Comparison of ENCODE assay signal across 14 mouse cellular contexts in the genomic region with DNA sequence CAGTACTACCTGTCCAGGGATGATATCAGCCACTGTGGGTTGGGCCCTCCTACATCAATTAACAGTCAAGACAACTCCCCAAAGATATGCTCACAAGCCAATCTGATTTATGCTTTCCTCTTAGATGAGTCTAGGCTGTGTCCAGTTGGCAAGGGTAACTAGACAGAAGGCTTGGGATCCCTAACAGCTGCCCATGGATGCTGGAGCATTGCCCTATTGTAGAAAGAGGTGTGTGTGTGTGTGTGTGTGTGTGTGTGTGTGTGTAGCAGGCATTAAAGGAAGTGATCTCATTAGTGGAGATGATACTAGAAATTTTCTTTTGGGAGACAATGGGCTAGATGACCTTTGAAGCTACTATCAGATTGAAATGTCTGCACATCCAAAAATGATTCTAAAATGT. TPM values are rescaled to one million over a fixed set of nuclear protein-coding genes. Genes with fewer than 3 reads are reported as not detected.
A peak's percentile ranks its signal among the peaks of the same experiment; 100 is the strongest.
DNase-seq lines count a peak whose midpoint lies in the region.
"Had no signal": no experiment of that assay in that cellular context is flagged by ENCODE, and none has a peak within 500 bp of the region (broad histone marks: within the 10 kb centered on the region; RNA-seq: fewer than 3 reads in every experiment).

No protein-coding gene starts in this region.

- intact Hi-C loops in left cerebral cortex, postnatal 4 days (cut with DNase I): no loop called here

- DNase-seq in cerebellum, postnatal 14 days: peak; percentile 60 to 75
- DNase-seq in cerebellum, adult 9-10 months: no peak
- peak; percentile 66 for DNase-seq in left cerebral cortex, postnatal 4 days
- DNase-seq in left cerebral cortex, adult 18-20 months (ENCODE audit: low spot score in 2 of 2): no peak
- DNase-seq: adrenal gland, adult 2 months; adrenal gland, postnatal 10 days; adrenal gland, postnatal 25 days; cerebellum, adult 11 months; cerebellum, adult 18-20 months; cerebellum, adult 9-11 months; cerebellum, postnatal 36 days; embryo, embryonic 11 days had no signal

RNA-seq across cellular contexts. Expression of gene Klhl29, which starts 38.5 kb away (rescaled TPM):
- total RNA-seq in left cerebral cortex, postnatal 4 days (2021): 10 to 100 TPM; 39.9 to 42.8 TPM
- total RNA-seq in left cerebral cortex, adult 18-20 months (2021): 10 to 100 TPM; 34.2 to 39.1 TPM
- total RNA-seq: common myeloid progenitor, adult 5-6 weeks; MEL had no signal

Comparison
In these comparisons a context has a peak if more than half of its experiments do, and no peak if none do; other contexts are left out.
1. DNase-seq: peak in cerebellum, postnatal 14 days (2 of 2) and left cerebral cortex, postnatal 4 days (single experiment); none in cerebellum, adult 9-10 months (single experiment) and left cerebral cortex, adult 18-20 months (0 of 2).